Mouse (Mus musculus) small intestine, adult 2 months (tissue): ENCODE measurements around the gene Spo11. TPM values are rescaled to one million over a fixed set of nuclear protein-coding genes. Genes with fewer than 3 reads are reported as not detected.

ENCODE experiments used
- H3K27ac ChIP-seq: fragments of 200-500 bp; 2 replicates; pipeline ENCODE4 v1.5.1; 2012; ENCODE audit warnings: low read depth, low read length, control low read depth, inconsistent platforms; ENCODE audit not compliant: insufficient read depth
- H3K27me3 ChIP-seq: fragments of 200-500 bp; 2 replicates; pipeline ENCODE4 v1.6.1; 2012; ENCODE audit warnings: mild to moderate bottlenecking, moderate library complexity, low read length, inconsistent platforms; ENCODE audit not compliant: control insufficient read depth, insufficient read depth
- H3K36me3 ChIP-seq: fragments of 200-500 bp; 2 replicates; pipeline ENCODE4 v1.6.1; 2012; ENCODE audit warnings: mild to moderate bottlenecking, low read length, control low read depth, inconsistent platforms; ENCODE audit not compliant: control insufficient read depth, insufficient read depth
- H3K4me1 ChIP-seq: fragments of 200-500 bp; 2 replicates; pipeline ENCODE4 v1.6.1; 2012; ENCODE audit warnings: low read length, inconsistent platforms, mixed read lengths; ENCODE audit not compliant: control insufficient read depth, insufficient read depth, insufficient read length
- H3K4me3 ChIP-seq: fragments of 200-500 bp; 2 replicates; pipeline ENCODE4 v1.5.1; 2012; ENCODE audit warnings: low read depth, mild to moderate bottlenecking, control low read depth, inconsistent platforms, low read length, moderate library complexity
- CTCF ChIP-seq: fragments of 200-500 bp; IDR thresholded peaks from 2 replicates; pipeline ENCODE4 v1.5.1; 2012; ENCODE audit warnings: low read depth, mild to moderate bottlenecking, control low read depth, inconsistent platforms, low read length, moderate library complexity, mixed read lengths; ENCODE audit not compliant: insufficient replicate concordance, insufficient read length; ENCODE audit errors: extremely low read depth
- POLR2A ChIP-seq: fragments of 200-500 bp; IDR thresholded peaks from 2 replicates; pipeline ENCODE4 v1.6.1; 2012; ENCODE audit warnings: low read depth, mild to moderate bottlenecking, control low read depth, inconsistent platforms, low read length, moderate library complexity
- WGBS: fragments of 180-500 bp; shearing (Covaris S2); methylation state at CpG from one replicate; pipeline ENCODE4 v1.1.7; 2018; 5-methylcytosine and 5-hydroxymethylcytosine counted together
- polyA plus RNA-seq: library from polyadenylated mRNA; depleted of rRNA; stranded (reverse); fragments of >200 nt; gene quantifications from 2 replicates; pipeline ENCODE4 v1.2.3, GENCODE M21; 2012; rRNA removed

The Spo11 gene
- polyA plus RNA-seq, 1 experiment = 0.25 TPM

DNA sequence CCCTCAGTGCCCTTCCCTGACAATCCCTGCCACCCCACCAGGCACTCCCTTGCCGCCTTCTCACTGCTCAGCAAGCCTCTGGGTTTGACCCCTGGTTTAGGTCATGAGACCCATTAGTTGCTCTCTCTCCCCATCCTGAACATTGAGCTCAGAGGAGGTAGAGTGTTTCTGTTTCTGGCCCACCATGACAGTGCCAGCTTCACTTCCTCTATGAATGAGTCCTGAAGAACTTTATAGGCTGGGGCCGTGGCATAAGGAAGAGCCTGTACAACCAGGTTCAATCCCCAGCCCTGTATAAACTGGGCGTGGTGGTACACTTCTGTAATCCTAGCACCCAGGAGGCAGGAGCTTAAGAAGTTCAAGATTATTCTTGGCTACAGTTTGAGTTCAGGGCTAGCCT, 63.3 kb downstream of the Spo11 start:
- 71% methylated on average over 3 of the region's 3 CpGs for WGBS
- H3K4me1 ChIP-seq = peaks cover 9% of the 10 kb centered on the region; the same call in 1 of the 2 replicates
- H3K27ac ChIP-seq = no peak overlapping the region
- no peaks in the 10 kb centered on the region for H3K27me3 ChIP-seq
- no peaks in the 10 kb centered on the region; the same call in 1 of the 2 replicates for H3K36me3 ChIP-seq
- H3K4me3 ChIP-seq = no peak overlapping the region
- TF ChIP-seq CTCF = no peak
- no peak for TF ChIP-seq POLR2A

DNA sequence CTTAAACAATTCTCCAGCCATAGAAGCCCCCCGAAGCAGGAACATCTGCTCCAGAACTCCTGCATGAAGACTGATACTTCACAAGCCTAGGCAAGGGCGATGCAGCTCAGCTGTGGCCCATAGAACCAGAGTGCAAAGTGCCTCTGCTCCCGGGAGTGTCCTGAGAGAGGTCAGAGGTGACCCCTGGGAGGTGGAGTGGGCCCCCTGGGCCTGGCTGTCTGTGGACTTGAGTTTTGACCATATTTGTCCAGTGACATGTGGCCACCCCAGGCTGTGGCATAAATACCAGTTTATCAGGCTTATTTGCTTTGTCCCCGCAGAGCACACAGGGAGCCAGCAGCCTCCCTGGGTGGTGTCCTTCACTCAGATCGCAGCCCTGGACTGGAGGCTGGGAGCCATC, 63.7 kb downstream of the Spo11 start:
- no peak for TF ChIP-seq CTCF
- no peak for TF ChIP-seq POLR2A
- H3K27ac ChIP-seq = no peak overlapping the region
- no peaks in the 10 kb centered on the region for H3K27me3 ChIP-seq
- no peaks in the 10 kb centered on the region; the same call in 1 of the 2 replicates for H3K36me3 ChIP-seq
- WGBS = 66% methylated on average over 5 of the region's 5 CpGs
- no peak overlapping the region for H3K4me3 ChIP-seq
- H3K4me1 ChIP-seq = peaks cover 9% of the 10 kb centered on the region; the same call in 1 of the 2 replicates

DNA sequence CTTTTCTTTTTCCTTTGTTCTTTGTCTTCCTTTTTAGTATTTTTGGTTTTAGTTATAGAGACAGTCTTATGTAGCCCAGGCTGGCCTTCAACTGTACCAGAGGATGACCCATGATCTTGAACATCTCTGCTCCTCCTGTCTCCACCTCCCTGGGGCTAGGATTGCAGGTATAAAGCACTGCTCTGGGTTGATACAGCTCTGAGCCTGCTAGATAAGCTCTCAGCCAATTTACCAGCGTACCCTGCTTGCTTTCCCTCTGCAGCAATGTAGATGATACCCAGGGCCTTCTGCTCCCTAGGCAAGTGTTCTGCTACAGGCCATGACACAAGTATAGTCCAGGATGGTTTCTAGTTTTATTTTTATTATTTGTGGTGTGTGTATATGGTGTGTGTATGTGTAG, 64.4 kb downstream of the Spo11 start:
- no peak overlapping the region for H3K4me3 ChIP-seq
- WGBS = 97% methylated on average over 1 of the region's 1 CpGs
- no peaks in the 10 kb centered on the region for H3K27me3 ChIP-seq
- H3K4me1 ChIP-seq = peaks cover 9% of the 10 kb centered on the region; the same call in 1 of the 2 replicates
- no peaks in the 10 kb centered on the region for H3K36me3 ChIP-seq
- no peak for TF ChIP-seq CTCF
- no peak overlapping the region for H3K27ac ChIP-seq

DNA sequence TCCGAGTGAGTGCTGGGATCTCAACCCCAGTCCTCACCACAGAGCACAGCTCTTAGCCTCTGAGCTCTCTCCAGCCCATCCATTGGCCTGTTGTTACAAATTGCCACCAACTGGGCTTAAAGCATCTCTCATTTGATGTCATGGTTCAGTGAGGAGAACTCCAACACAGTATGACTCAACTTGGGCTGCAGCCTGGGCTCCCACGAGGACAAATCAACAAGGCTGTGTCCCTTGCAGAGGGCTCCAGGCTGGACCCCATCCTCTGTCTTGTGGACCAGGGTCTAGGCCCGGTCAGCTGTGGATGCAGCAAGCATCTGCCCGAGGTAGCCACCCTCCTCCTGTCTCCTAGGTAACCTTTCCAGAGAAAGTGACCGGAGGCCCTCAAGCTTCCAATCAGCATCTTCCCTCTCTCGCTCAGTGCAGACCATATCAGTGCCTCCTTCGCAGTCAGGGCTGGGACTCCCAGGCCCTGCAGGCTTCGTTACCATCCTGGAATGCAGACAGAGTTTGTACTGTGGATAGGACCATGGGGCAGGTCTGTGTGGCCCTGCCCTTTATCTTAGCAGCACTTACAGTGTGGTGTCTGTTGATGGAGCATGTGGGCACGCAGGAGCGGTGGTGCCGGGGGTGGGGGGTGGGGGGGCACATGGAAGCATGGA, 65.1 kb downstream of the Spo11 start:
- H3K4me3 ChIP-seq = no peak overlapping the region
- H3K27me3 ChIP-seq = no peaks in the 10 kb centered on the region
- H3K36me3 ChIP-seq = no peaks in the 10 kb centered on the region
- H3K4me1 ChIP-seq = peaks cover 8% of the 10 kb centered on the region; the same call in 1 of the 2 replicates
- H3K27ac ChIP-seq = no peak overlapping the region
- WGBS = 83% methylated on average over 11 of the region's 11 CpGs
- TF ChIP-seq POLR2A = no peak
- TF ChIP-seq CTCF = no peak

Other genes with a start within 250 kb of the Spo11 start
- 15.3 and 23.5 TPM in 2 replicates for gene Bmp7, start 37.4 kb upstream of the Spo11 start, polyA plus RNA-seq
- 20.5 and 33.1 TPM in 2 replicates for gene Rae1, start 22.4 kb downstream of the Spo11 start, polyA plus RNA-seq
- 87.9 and 148 TPM in 2 replicates for gene Rbm38, start 42.8 kb downstream of the Spo11 start, polyA plus RNA-seq
- 0.05 TPM in 1 of 2 replicates, not detected in the other for gene Ctcfl, start 141.8 kb downstream of the Spo11 start, polyA plus RNA-seq
- 5.2 and 46.3 TPM in 2 replicates for gene Pck1, start 175.3 kb downstream of the Spo11 start, polyA plus RNA-seq
- gene Zbp1, start 241.2 kb downstream of the Spo11 start, polyA plus RNA-seq = 23.6 and 51.0 TPM in 2 replicates